Mouse (Mus musculus): Measurements from ENCODE around the gene Ttc7b. TPM values are rescaled to one million over a fixed set of nuclear protein-coding genes. Genes with fewer than 3 reads are reported as not detected.

The Ttc7b gene
- polyA plus RNA-seq, 1 experiment from 2014 or later, result 6.3 TPM

- no peak overlapping the region for H3K4me2 ChIP-seq (replicated peaks)
- peaks cover 24% of the 10 kb centered on the region for H3K4me1 ChIP-seq (replicated peaks)
- H3K27ac ChIP-seq, result 0 out of 2 replicates have a peak overlapping the region, but pooled peaks have one; percentile 82
- H3K9ac ChIP-seq (replicated peaks), result no peak overlapping the region
- H3K9me3 ChIP-seq, result no peaks in the 10 kb centered on the region
- no peak for ATAC-seq
- no peak overlapping the region for H3K4me3 ChIP-seq (replicated peaks)
- WGBS, result 57% methylated on average over 1 of the region's 1 CpGs
- no peaks in the 10 kb centered on the region for H3K36me3 ChIP-seq
- H3K27me3 ChIP-seq, result no peaks in the 10 kb centered on the region
Measured at GRCm38 (mm10) chr12:100283283-100283682, 237.3 kb downstream of the Ttc7b start.

DNA sequence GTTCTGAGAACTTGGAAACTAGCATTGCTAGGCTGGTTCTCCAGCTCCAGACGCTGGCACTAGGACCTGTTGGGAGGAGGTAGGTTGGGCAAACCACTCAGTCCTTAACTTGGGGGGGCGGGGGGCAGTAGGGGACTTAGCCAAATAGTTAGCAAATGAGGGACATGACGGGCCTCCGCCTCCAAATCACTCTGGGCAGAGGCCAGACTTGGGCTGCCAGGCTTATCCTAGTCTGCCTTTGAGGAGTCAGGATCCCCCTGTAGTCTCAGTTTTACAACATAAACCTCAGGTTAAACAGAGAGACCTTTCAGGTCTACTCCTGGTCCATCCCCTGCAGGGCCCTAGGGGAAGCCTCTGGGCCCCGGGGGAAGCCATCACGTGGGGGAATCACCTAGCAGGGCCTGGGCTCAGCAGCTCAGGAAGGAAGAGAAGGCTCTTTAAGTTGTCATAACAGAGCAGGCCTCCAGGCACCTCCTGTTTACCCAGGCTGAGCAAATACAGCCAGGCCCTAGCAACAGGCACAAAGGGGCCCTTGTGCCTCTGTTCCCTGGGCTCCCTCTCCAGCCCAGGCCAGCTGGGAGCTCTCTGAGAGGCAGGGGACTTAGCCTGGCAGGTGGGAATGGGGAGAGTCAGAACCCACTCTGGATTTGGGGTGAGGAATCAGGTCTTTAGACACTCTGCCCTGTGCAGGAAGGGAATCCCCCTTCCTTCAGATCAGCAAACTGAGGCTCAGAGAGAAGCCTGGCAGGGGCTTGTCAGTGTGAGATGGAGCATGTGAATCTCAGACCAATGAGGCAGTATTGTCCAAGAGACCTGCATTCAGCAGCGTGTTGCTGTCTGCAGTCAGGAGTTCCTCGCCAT lies 238.4 kb downstream of the Ttc7b start:
- H3K4me2 ChIP-seq (replicated peaks), result no peak overlapping the region
- H3K27me3 ChIP-seq, result no peaks in the 10 kb centered on the region
- H3K36me3 ChIP-seq, result no peaks in the 10 kb centered on the region
- no peaks in the 10 kb centered on the region for H3K9me3 ChIP-seq
- H3K27ac ChIP-seq, result peak overlapping the region; percentile 82
- no peak overlapping the region for H3K4me3 ChIP-seq (replicated peaks)
- WGBS, result 45% methylated on average over 8 of the region's 8 CpGs
- no peak overlapping the region for H3K9ac ChIP-seq (replicated peaks)
- H3K4me1 ChIP-seq (replicated peaks), result peaks cover 35% of the 10 kb centered on the region
- ATAC-seq, result peak; percentile 85

GRCm38 (mm10) chr12:100280972-100281794 lies 239.4 kb downstream of the Ttc7b start:
- Histone ChIP-seq H3K9me3 (no peaks in the 10 kb centered on the region), H3K27me3 (no peaks in the 10 kb centered on the region), H3K4me3 (replicated peaks) (no peak overlapping the region), H3K27ac (peak overlapping the region; percentile 82), H3K4me1 (replicated peaks) (peaks cover 45% of the 10 kb centered on the region), H3K9ac (replicated peaks) (no peak overlapping the region), H3K4me2 (replicated peaks) (no peak overlapping the region), H3K36me3 (no peaks in the 10 kb centered on the region)
- WGBS, result 78% methylated on average over 4 of the region's 4 CpGs
- ATAC-seq, result no peak

DNA sequence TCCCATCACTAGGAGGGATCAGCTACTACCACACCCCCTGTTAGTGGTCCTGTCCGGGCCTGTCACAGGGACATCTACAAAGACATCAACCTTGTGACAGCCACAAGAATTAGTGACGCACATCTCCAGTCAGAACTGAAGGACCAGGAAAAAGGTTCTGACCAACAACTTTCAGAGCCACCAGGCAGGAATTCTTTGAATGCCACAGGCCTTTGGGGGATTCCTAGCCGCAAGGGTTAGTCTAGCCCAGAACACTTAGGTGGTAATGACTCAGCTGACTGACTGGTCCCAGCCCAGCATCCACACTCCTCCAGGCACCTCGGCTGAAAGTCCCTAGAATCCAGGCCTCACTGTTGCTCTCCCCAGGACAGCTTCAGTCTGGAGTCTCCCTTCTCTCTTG lies 240.7 kb downstream of the Ttc7b start:
- Histone ChIP-seq H3K27ac (no peak overlapping the region), H3K4me1 (replicated peaks) (peaks cover 51% of the 10 kb centered on the region), H3K9me3 (no peaks in the 10 kb centered on the region), H3K4me2 (replicated peaks) (no peak overlapping the region), H3K9ac (replicated peaks) (no peak overlapping the region), H3K4me3 (replicated peaks) (no peak overlapping the region), H3K36me3 (no peaks in the 10 kb centered on the region), H3K27me3 (no peaks in the 10 kb centered on the region)
- no peak for ATAC-seq
- WGBS, result 79% methylated on average over 4 of the region's 4 CpGs

GRCm38 (mm10) chr12:100278358-100278757 lies 242.3 kb downstream of the Ttc7b start:
- no peak for ATAC-seq
- 41% methylated on average over 8 of the region's 8 CpGs for WGBS
- no peak overlapping the region for H3K27ac ChIP-seq
- H3K4me2 ChIP-seq (replicated peaks), result no peak overlapping the region
- no peak overlapping the region for H3K4me3 ChIP-seq (replicated peaks)
- no peaks in the 10 kb centered on the region for H3K9me3 ChIP-seq
- H3K4me1 ChIP-seq (replicated peaks), result peaks cover 51% of the 10 kb centered on the region
- H3K36me3 ChIP-seq, result no peaks in the 10 kb centered on the region
- H3K9ac ChIP-seq (replicated peaks), result no peak overlapping the region
- no peaks in the 10 kb centered on the region for H3K27me3 ChIP-seq

GRCm38 (mm10) chr12:100277534-100277905 lies 243.1 kb downstream of the Ttc7b start:
- no peak for ATAC-seq
- 83% methylated on average over 3 of the region's 3 CpGs for WGBS
- peaks cover 47% of the 10 kb centered on the region for H3K4me1 ChIP-seq (replicated peaks)

GRCm38 (mm10) chr12:100276607-100277533 lies 243.8 kb downstream of the Ttc7b start:
- H3K4me1 ChIP-seq (replicated peaks), result peaks cover 41% of the 10 kb centered on the region
- H3K27ac ChIP-seq, result peak overlapping the region; percentile 70
- H3K36me3 ChIP-seq, result no peaks in the 10 kb centered on the region
- H3K27me3 ChIP-seq, result no peaks in the 10 kb centered on the region
- H3K9me3 ChIP-seq, result no peaks in the 10 kb centered on the region
- no peak overlapping the region for H3K4me3 ChIP-seq (replicated peaks)
- peak; percentile 54 for ATAC-seq
- no peak overlapping the region for H3K9ac ChIP-seq (replicated peaks)
- no peak overlapping the region for H3K4me2 ChIP-seq (replicated peaks)
- WGBS, result 41% methylated on average over 20 of the region's 20 CpGs

More at GRCm38 (mm10) chr12:100277534-100277905, 243.1 kb downstream of the Ttc7b start:
- Histone ChIP-seq H3K9ac (replicated peaks) (no peak overlapping the region), H3K9me3 (no peaks in the 10 kb centered on the region), H3K27ac (peak overlapping the region; percentile 70), H3K36me3 (no peaks in the 10 kb centered on the region), H3K4me2 (replicated peaks) (no peak overlapping the region), H3K4me3 (replicated peaks) (no peak overlapping the region), H3K27me3 (no peaks in the 10 kb centered on the region)

- Histone ChIP-seq H3K27ac (peak overlapping the region; percentile 67), H3K27me3 (no peaks in the 10 kb centered on the region), H3K9ac (replicated peaks) (no peak overlapping the region), H3K4me2 (replicated peaks) (no peak overlapping the region), H3K4me3 (replicated peaks) (no peak overlapping the region), H3K9me3 (no peaks in the 10 kb centered on the region), H3K4me1 (replicated peaks) (peaks cover 36% of the 10 kb centered on the region), H3K36me3 (no peaks in the 10 kb centered on the region)
- WGBS, result 85% methylated on average over 5 of the region's 5 CpGs
- ATAC-seq, result peak; percentile 24; the same call in 1 of the 2 replicates
Measured at GRCm38 (mm10) chr12:100275850-100276249, 244.8 kb downstream of the Ttc7b start.

GRCm38 (mm10) chr12:100273033-100273432 lies 247.6 kb downstream of the Ttc7b start:
- ATAC-seq, result no peak
- Histone ChIP-seq H3K36me3 (no peaks in the 10 kb centered on the region), H3K4me1 (replicated peaks) (peaks cover 24% of the 10 kb centered on the region), H3K9ac (replicated peaks) (no peak overlapping the region), H3K27ac (no peak overlapping the region), H3K4me3 (replicated peaks) (no peak overlapping the region), H3K9me3 (no peaks in the 10 kb centered on the region), H3K4me2 (replicated peaks) (no peak overlapping the region), H3K27me3 (no peaks in the 10 kb centered on the region)
- WGBS, result 71% methylated on average over 2 of the region's 2 CpGs

- H3K4me3 ChIP-seq (replicated peaks), result no peak overlapping the region
- no peak overlapping the region for H3K27ac ChIP-seq
- no peaks in the 10 kb centered on the region for H3K27me3 ChIP-seq
- ATAC-seq, result no peak
- H3K9me3 ChIP-seq, result no peaks in the 10 kb centered on the region
- no peak overlapping the region for H3K4me2 ChIP-seq (replicated peaks)
- H3K9ac ChIP-seq (replicated peaks), result no peak overlapping the region
- peaks cover 16% of the 10 kb centered on the region for H3K4me1 ChIP-seq (replicated peaks)
- H3K36me3 ChIP-seq, result no peaks in the 10 kb centered on the region
- WGBS, result 88% methylated on average over 9 of the region's 9 CpGs
Measured at GRCm38 (mm10) chr12:100269967-100270662, 250.5 kb downstream of the Ttc7b start.

DNA sequence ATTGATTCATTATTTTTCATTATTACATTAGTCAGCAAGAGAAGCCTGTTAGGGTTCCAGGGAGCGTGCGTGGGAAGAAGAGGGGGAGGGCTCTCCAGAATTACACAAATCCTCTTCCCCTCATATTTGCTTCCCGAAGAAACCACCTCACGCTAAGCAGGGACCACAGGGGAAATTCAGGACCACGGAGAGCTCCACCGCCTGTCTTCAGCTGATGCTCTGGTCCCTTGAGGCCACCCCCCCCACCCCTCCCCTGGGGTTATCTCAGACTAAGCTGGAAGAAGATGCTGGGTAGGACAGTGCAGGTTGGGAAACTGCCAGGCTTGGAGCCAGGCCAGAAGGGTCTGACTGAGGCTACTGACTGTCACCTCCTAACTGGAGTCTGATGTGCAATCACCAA lies 252.6 kb downstream of the Ttc7b start:
- WGBS, result 16% methylated on average over 6 of the region's 6 CpGs
- H3K9ac ChIP-seq (replicated peaks), result no peak overlapping the region

More for the DNA sequence above, 252.6 kb downstream of the Ttc7b start:
- Histone ChIP-seq H3K4me1 (replicated peaks) (peaks cover 18% of the 10 kb centered on the region), H3K36me3 (no peaks in the 10 kb centered on the region), H3K4me2 (replicated peaks) (no peak overlapping the region), H3K27ac (no peak overlapping the region), H3K4me3 (replicated peaks) (no peak overlapping the region), H3K9me3 (no peaks in the 10 kb centered on the region), H3K27me3 (no peaks in the 10 kb centered on the region)
- no peak; the same call in 1 of the 2 replicates for ATAC-seq
